Mouse (Mus musculus) ES-Bruce4 (cell line): ENCODE data around the gene Kitl.

Experiments
- CTCF ChIP-seq: IDR thresholded peaks from one replicate; pipeline ENCODE4 v1.8.1; 2011; ENCODE audit warnings: low read depth, low read length
- POLR2A ChIP-seq: IDR thresholded peaks from one replicate; pipeline ENCODE4 v1.8.1; 2011; ENCODE audit warnings: low read length; ENCODE audit not compliant: insufficient read depth

GRCm38 (mm10) chr10:100014096-100014495, 1.3 kb upstream of the Kitl start:
- TF ChIP-seq CTCF (no peak), POLR2A (no peak)
